Mouse (Mus musculus) liver, postnatal 0 days (tissue): ENCODE results near the gene Vps13c.

Experiments
- CTCF ChIP-seq: sonication (generic); IDR thresholded peaks from 2 replicates; pipeline ENCODE4 v1.5.1; 2016; ENCODE audit warnings: antibody characterized with exemption, low read depth
- EP300 ChIP-seq: IDR thresholded peaks from 2 replicates; pipeline ENCODE4 v1.6.1; 2016; ENCODE audit warnings: antibody characterized with exemption, low read depth, mild to moderate bottlenecking

GRCm38 (mm10) chr9:67842797-67843196, 2.6 kb downstream of the Vps13c start:
- TF ChIP-seq EP300, result no peak
- no peak for TF ChIP-seq CTCF
